Mouse (Mus musculus) right cerebral cortex, adult 2 months (tissue): Measurements from ENCODE around the gene Acbd4.

ENCODE experiments used
- DNase-seq, 2 experiments: peaks; one replicate each; pipeline ENCODE4 v3.0.0; 2021 to 2022; ENCODE audit warnings: low spot score in 2 of 2

Acbd4 gene

GRCm38 (mm10) chr11:103101481-103101865 is at the start of gene Acbd4, which contains the start of gene Plcd3:
Gene Acbd4 (plus strand): TSS chr11:103101682.
Gene Plcd3 (minus strand): TSS chr11:103101658.
- peak; percentile 67 to 70 for DNase-seq

GRCm38 (mm10) chr11:103052078-103052477 is 49.4 kb upstream of the Acbd4 start:
- DNase-seq = no peak

- DNase-seq = no peak
These were observed 48.0 kb upstream of the Acbd4 start for GRCm38 (mm10) chr11:103053191-103054076.

DNA sequence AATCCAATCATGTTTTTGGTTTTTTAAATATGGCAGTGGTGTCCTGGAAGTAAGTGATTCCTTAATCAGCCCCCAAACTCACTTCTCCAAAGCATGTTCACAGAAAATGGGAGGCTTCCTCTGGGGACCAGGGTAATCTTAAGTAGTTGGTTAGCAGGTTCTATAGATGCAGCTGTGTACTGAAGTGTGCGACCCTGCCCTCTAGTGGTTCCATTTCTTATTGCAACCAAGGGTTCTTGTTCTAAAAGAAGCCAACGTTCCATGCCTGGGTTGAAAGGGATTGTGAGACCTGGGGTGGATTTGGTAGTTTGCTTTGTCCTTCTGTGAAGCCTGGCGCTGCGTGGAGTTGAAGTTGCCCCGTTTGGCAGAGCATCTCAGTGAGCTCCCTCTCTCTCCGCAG is 46.7 kb upstream of the Acbd4 start:
- DNase-seq = peak; percentile 91

- no peak for DNase-seq
These were observed 44.8 kb upstream of the Acbd4 start for GRCm38 (mm10) chr11:103056636-103057035.

DNA sequence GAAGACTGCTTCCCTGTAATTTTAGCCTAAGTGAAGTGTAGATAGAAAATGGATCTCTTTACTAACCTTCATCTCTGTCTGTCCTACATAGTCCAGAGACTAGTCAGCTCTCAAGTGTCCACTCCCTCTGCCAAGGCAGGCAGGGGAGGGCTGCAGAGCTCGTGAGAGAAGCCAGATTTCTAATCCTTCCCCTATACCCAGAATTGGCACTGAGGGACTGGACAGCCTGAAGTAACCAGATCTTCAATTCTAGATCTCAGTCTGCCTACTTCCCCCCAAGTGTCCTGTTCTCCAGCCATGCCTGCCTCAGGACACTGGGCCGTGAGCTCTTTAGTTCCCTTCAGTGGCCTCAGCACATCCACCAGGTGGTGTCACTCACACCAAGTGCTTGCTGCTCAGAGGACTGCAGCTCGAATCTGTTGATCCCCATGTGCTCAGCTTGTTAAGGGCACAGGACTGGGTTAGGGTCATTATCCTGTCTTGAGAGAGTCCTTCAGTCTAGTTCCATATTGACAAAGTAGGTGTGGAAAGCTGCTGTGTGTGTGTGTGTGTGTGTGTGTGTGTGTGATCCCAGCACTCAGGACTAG is 42.9 kb upstream of the Acbd4 start:
- no peak for DNase-seq

DNA sequence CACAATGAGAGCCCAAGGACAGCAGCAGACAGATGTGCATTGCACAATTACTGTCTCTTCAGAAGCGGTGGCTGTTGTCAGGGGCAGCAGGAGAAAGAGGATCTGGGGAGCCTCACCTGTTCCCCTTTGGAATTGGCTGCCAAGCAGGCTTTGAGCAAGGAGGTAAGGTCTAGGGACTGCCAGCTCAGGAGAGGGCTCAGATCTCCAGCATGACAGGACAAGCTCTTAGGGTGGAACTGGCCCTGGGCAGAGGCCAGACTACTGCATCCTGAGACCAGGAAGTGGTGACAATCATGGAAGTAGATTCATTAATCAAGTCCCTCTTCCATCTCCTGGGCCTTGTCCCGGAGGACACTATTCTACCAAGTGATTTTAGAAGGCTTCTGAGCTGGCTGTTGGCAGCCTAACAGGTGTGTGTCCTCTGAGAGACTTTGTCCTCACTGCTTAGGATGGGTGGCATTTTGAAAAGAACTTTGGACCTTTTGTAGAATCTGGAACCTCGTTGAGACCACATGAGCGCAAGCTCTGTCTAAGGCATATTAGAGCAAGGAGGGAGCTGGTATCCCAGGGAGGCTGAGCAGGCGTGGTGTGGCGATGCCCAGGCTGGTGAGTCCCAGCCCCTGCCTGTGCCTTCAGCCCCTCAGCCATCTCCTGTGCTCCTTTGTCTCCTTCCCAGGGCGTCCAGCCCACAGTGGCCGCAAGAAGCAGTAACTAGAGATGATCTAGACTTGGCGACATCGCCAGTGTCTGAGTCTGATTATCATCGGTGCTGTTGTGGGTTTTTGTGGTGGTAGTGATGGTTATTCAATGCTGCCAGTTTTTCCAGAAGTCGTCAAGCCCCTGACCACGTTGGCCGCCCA is 35.1 kb upstream of the Acbd4 start:
- DNase-seq = no peak

DNA sequence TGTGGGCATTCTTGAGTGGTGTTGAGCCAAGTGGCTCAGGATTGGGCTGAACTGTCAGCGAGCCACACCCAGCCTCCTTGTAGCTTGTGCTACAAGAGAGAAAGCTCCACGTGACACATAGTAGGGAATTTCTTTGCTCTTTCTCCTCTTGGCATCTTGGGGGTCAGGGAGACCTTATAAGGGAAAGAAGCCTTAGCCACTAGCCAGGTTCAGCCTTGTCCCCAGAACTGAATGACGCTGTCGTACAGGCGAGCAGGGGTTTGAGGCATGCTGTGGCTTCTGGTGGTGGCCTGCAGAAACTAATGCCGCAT is 34.5 kb upstream of the Acbd4 start:
- no peak for DNase-seq

DNA sequence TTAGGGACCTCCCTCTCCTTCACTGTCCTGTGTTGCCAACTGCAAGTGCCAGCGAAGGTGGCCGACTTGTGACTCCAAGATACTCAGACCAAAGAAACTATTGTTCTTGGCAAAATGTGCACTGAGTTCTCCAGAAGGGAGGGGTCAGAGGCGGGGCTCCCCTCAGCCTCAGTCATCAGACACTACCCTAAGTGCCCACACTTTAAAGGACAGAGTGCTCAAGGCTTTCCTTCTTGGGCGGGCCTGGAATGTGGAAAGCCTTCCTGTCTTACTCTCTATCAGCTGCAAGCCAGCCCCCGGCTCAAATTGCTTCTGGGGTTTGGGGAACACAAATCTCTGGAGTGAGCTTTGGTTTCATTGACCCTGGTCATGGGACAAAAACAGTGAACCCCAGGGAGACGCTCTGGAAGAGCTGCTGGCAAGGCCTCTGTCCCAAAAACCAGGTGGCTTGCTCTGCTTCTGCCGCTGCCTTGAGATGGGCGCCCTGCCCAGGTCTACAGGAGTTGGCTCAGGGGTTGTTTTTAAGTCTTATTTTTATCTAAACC is 34.0 kb upstream of the Acbd4 start:
- DNase-seq = no peak

- DNase-seq = no peak
These were observed 33.2 kb upstream of the Acbd4 start for GRCm38 (mm10) chr11:103068272-103068671.

DNA sequence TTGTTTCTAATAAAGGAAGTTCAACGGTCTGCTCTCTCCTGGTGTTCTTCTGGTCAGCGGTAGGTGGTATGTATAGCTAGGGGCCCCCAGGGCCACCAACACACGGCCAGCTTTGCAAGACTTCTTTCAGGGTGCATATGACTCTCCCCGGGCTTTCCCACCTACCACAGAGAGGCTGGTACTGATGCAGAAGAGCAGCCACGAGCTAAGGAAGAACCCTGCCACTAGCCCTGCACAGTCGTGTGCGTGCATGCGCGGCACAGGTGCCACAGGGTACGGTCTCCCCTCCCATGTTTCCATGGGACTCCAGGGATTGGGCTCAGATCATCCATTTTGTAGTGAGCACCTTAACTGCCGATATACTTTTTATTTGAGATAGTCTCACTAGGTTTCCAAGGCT is 32.6 kb upstream of the Acbd4 start:
- DNase-seq = no peak

DNA sequence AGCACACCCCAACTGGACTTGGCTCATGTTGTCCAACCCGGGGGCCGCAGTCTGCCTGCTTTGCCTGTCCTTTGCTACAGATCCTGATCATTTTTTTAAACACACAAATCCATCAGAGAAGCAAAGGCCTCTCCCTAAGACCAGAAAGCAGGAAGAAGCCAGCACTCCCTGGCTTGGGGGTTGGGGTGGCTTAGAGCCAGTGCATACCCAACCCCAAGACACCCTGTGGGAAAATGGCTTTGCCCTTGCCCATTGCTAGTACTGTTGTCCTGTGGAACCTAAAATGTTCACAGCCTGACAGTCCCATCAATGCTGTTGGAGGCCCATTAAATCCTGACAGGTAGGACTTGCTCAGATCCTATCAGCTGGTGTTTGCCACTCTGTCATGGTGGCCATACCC is 31.8 kb upstream of the Acbd4 start:
- DNase-seq = no peak

- no peak for DNase-seq
These were observed 31.1 kb upstream of the Acbd4 start for GRCm38 (mm10) chr11:103070322-103070880.

DNA sequence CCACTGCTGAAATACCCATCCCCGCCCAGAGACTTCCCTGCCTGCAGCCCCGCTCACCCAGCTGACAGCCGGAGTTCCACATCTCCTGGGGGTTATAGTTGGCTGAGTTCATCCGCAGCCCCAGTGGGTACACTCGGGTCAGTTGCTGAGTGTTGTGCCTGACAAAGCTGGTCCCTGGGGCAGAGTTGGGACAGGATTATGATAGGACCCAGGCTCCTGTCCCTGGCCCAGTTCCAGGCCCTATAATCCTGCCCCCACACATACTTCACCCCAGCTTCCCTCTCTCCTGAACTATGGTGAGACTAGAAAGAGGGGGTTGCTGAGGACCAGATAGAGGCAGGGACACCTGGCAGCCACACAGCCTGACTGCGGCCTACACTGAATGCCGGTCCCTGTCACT is 27.8 kb upstream of the Acbd4 start:
- no peak for DNase-seq

DNA sequence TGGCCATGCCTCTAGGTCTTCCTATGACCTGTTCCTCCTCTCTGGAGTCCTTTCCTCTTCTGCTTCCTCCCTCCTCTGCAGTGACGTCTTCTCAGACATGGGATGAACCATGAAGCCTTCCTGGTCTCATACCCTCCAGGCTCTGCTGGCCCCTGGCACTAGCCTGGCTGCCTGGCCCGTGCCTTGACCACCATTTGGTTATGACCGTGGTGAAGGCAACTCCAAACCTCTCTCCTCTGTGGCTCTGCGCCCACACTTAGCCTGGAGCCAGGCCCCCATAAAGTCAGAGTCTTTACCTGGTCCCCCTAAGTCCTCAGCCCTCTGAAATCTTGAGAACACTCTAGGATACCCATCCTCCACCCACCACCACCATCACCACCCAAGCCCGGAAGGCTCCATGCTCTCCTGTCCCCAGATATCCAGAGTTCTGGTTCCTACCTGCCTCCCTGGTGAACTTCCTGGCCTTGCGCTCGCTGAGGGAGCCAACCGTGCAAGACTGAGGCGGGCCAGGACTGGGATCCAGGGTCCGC is 27.3 kb upstream of the Acbd4 start:
- no peak for DNase-seq

DNA sequence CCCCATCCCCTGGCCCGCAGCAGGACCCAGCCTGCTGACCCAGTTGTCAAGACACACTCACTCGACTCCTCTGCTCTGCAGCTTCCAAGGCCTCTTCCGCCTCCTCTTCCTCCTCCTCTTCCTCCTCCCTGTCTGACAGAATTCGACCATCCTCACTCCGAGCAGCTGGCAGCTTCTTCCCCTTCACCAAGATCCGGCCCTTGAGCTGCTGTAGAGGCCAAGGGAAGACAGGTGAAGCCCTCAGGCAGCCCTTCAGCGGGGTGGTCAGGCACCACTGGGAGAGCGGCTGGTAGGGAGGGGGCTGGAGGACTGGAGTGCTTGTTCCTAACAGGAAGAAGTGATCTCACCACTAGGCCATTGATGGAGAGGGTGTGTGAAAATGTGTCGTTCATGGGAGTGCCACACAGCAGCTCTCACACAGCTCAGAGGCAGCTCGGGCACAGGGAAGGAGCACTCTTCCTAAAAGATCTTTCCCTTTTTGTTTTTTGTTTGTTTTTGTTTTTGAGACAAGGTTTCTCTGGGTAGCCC is 26.6 kb upstream of the Acbd4 start:
- no peak for DNase-seq

DNA sequence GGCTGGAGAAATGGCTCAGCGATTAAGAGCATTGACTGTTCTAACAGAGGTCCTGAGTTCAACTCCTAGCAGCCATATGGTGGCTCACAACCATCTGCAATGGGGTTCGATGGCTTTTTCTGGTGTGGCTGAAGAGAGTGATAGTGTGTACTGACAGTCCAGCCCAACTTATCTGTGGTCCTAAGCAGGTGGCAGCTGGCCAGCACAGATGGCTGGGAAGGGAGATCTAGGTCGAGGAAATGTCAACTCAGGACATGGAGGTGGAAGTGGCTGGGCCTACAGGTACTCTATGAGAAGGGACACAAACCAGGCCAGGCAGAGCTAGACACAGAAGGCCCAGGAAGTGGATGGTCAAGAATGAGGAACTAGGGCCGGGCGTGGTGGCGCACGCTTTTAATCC is 25.5 kb upstream of the Acbd4 start:
- DNase-seq = no peak

GRCm38 (mm10) chr11:103076581-103076980 is 24.9 kb upstream of the Acbd4 start:
- no peak for DNase-seq

DNA sequence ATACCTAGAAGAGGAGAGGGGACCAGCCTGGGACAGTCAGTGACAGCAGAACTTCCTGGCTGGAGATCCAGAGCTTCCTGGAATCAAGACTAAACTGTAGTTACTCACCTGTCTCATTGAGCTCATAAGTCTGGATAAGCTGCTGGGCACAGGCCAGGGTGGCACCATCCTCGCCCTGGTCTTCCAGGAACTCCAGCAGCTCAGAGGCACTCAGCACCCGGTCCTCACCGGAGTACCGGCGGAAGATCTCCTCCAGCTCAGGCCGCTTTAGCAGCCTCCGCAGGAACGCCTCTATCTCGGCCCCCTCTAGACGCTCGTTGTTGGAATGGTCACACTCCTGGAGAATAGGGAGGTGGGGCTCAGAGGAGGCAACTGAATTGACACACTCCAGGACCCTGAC is 23.4 kb upstream of the Acbd4 start:
- no peak for DNase-seq

DNA sequence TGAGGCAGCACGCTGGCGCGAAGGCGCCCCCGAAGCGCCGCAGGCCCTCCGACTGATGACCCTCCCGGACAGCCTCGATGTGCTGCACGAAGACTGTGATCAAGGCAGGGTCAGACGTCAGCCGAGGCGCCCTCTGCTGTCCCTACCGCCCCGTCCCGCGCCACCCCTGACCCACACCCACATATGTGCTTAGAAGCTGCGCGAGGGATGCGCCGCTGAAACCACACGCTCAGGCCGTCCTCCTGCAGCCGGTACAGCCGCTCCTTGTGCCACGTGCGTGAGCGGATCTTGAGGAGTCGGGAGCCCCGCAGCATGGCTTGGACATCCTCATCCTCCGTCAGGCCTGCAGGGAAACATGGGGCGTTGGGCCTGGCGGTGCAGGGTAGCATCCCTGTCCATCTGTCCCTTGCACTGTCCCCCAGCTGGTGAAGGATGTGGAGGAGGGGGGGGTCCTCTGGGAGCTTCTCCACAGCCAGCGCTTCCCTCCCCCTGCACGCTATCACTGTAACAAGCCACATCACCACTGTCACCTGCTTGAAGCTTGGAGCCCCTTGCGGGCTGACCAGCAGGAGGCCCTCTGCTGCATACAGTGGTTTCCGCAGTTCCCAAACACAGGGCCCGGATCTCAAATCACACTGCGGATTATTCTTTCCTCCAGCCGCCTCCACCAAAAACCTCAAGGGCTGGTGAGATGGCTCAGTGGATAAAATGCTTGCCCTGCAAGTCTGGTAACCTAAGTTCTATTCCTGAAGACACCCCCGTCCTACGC is 21.0 kb upstream of the Acbd4 start:
- DNase-seq = no peak

GRCm38 (mm10) chr11:103081631-103082030 is 19.9 kb upstream of the Acbd4 start:
- DNase-seq = no peak
